Mouse (Mus musculus): ENCODE data around the gene Oaz1. TPM values are rescaled to one million over a fixed set of nuclear protein-coding genes. Genes with fewer than 3 reads are reported as not detected.

The Oaz1 gene
- polyA plus RNA-seq (2015; fragmentation: Nextera tagmentation; extraction: Ambion mirVana), result 1,173 and 1,183 TPM in 2 replicates

- H3K36me3 ChIP-seq, result peaks cover 26% of the 10 kb centered on the region
- peak within 1 kb of the TSS; percentile 93 for H3K9ac ChIP-seq
- ATAC-seq (ENCODE audit: low read depth), result peak; percentile 97
- peak within 1 kb of the TSS; percentile 100 for H3K4me2 ChIP-seq
- peak within 1 kb of the TSS; percentile 82 for H3K4me3 ChIP-seq
- no peaks in the 10 kb centered on the region for H3K27me3 ChIP-seq
- H3K27ac ChIP-seq (replicated peaks), result peak within 1 kb of the TSS; percentile 94
- under 1% methylated on average over 74 of the region's 82 CpGs for WGBS
- H3K9me3 ChIP-seq, result no peaks in the 10 kb centered on the region
- H3K4me1 ChIP-seq (replicated peaks), result peaks cover 31% of the 10 kb centered on the region
Measured at GRCm38 (mm10) chr10:80826151-80827062, at the start of gene Oaz1. Gene Oaz1 (plus strand): TSS chr10:80826656.

- Histone ChIP-seq H3K4me3 (no peak overlapping the region), H3K27me3 (no peaks in the 10 kb centered on the region), H3K9ac (no peak overlapping the region), H3K36me3 (peaks cover 98% of the 10 kb centered on the region), H3K9me3 (no peaks in the 10 kb centered on the region), H3K4me2 (no peak overlapping the region), H3K4me1 (replicated peaks) (no peaks in the 10 kb centered on the region), H3K27ac (replicated peaks) (no peak overlapping the region)
- no peak for ATAC-seq (ENCODE audit: low read depth)
- 92% methylated on average over 5 of the region's 5 CpGs for WGBS
Measured at GRCm38 (mm10) chr10:80777123-80777522, 49.3 kb upstream of the Oaz1 start.

DNA sequence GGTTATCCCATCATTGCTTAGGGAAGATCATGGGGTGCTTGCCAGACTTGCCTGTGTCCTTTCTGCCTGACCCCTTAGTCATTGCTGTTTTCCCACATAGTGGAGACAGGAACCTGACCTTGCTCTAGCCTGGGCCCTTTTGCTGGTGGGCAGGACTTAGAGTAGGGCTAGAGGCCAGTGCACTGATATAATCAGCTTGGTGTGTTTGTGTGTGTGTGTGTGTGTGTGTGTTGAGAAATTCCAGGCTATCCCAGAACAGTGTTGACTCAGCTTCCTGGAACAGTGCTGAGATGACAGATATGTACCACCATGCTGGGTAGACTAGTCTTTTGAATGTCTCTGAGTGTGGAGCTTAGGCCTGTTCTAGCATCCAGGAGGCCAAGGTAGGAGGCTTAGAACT, 46.9 kb upstream of the Oaz1 start:
- Histone ChIP-seq H3K9ac (no peak overlapping the region), H3K4me1 (replicated peaks) (no peaks in the 10 kb centered on the region)

DNA sequence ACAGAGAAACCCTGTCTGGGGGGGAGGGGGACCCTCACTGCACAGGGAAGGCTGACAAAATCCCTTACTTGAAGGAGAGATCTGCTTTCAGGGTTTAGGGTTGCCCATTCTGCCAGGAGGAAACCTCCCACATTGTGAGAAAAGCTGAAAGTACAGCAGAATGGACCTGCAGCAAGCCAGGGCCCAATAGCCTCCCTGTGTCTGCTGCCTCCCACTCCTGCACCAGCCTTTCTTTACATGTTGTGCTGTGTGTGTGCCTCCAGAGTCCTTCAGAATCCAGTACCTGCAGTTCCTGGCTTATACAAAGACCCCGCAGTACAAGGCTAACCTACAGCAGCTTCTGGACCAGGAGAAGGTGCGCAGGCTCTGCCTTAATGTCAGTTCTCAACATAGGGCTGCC, 42.2 kb upstream of the Oaz1 start:
- peaks cover 100% of the 10 kb centered on the region for H3K36me3 ChIP-seq
- H3K4me3 ChIP-seq, result no peak overlapping the region
- H3K4me1 ChIP-seq (replicated peaks), result no peaks in the 10 kb centered on the region
- H3K9ac ChIP-seq, result no peak overlapping the region
- 98% methylated on average over 2 of the region's 2 CpGs for WGBS
- ATAC-seq (ENCODE audit: low read depth), result no peak
- no peak overlapping the region for H3K27ac ChIP-seq (replicated peaks)
- no peak overlapping the region for H3K4me2 ChIP-seq
- H3K27me3 ChIP-seq, result no peaks in the 10 kb centered on the region
- no peaks in the 10 kb centered on the region for H3K9me3 ChIP-seq

More for the DNA sequence above, 46.9 kb upstream of the Oaz1 start:
- peaks cover 98% of the 10 kb centered on the region for H3K36me3 ChIP-seq
- ATAC-seq (ENCODE audit: low read depth), result no peak
- H3K4me2 ChIP-seq, result no peak overlapping the region
- no peak overlapping the region for H3K27ac ChIP-seq (replicated peaks)
- no peak overlapping the region for H3K4me3 ChIP-seq
- H3K9me3 ChIP-seq, result no peaks in the 10 kb centered on the region
- no peaks in the 10 kb centered on the region for H3K27me3 ChIP-seq

DNA sequence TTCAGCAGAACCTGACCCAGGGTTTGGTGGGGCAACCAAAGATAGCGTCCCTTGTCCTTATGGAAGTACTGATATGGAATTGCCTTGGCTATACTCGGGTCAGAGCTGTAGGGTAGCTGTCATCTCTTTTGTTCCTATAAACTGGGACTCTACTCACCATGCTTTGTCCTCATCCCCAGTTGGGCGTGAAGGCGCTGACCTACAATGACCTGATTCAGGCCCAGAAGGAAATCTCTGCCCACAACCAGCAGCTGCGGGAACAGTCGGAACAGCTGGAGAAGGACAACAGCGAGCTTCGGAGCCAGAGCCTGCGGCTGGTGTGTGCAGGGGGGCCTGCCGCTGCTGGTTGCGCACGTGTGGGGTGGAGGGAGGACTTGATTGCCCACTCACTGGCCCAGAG, 41.6 kb upstream of the Oaz1 start:
- Histone ChIP-seq H3K36me3 (peaks cover 98% of the 10 kb centered on the region), H3K4me1 (replicated peaks) (no peaks in the 10 kb centered on the region), H3K27me3 (no peaks in the 10 kb centered on the region), H3K9ac (no peak overlapping the region), H3K27ac (replicated peaks) (no peak overlapping the region), H3K4me2 (no peak overlapping the region), H3K9me3 (no peaks in the 10 kb centered on the region), H3K4me3 (no peak overlapping the region)
- ATAC-seq (ENCODE audit: low read depth), result no peak
- WGBS, result 77% methylated on average over 12 of the region's 12 CpGs

DNA sequence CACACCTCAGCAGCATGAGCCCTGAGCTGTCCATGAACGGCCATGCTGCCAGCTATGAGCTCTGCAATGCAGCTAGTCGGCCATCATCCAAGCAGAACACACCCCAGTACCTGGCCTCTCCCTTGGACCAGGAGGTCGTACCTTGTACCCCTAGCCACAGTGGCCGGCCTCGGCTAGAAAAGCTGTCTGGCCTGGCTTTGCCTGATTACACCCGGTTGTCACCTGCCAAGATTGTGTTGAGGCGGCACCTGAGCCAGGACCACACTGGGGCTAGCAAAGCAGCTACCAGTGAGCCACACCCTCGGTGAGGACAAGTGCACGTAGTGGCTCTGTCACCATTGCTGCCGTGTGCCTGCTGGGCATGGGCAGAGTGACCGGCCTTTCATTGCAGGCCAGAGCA, 40.5 kb upstream of the Oaz1 start:
- WGBS, result 94% methylated on average over 11 of the region's 11 CpGs
- Histone ChIP-seq H3K27ac (replicated peaks) (no peak overlapping the region), H3K27me3 (no peaks in the 10 kb centered on the region), H3K9me3 (no peaks in the 10 kb centered on the region), H3K4me3 (no peak overlapping the region), H3K4me2 (no peak overlapping the region), H3K9ac (no peak overlapping the region), H3K36me3 (peaks cover 98% of the 10 kb centered on the region), H3K4me1 (replicated peaks) (no peaks in the 10 kb centered on the region)
- no peak for ATAC-seq (ENCODE audit: low read depth)

DNA sequence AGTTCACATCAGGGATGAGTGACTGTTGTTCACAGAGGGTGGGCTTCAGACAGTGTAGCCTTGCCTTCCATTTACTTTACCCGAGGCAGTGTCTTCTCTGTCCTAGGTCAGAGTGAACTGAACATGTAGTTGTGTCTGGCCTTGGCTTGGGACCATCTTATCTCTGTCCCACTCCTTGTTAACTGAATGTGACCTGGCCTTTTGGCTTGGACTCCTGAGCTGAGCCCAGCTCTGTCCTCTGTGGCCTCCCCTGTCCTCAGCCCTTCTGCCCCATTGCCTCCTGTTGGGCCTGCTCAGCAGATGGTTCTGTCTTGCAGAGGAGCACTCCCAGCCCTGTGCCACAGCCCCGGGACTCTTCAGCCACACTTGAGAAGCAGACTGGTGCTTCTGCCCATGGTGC, 38.9 kb upstream of the Oaz1 start:
- no peak for ATAC-seq (ENCODE audit: low read depth)
- H3K9me3 ChIP-seq, result no peaks in the 10 kb centered on the region
- H3K9ac ChIP-seq, result no peak overlapping the region
- no peaks in the 10 kb centered on the region for H3K4me1 ChIP-seq (replicated peaks)
- 85% methylated on average over 2 of the region's 2 CpGs for WGBS
- H3K27me3 ChIP-seq, result no peaks in the 10 kb centered on the region
- peaks cover 98% of the 10 kb centered on the region for H3K36me3 ChIP-seq
- H3K4me3 ChIP-seq, result no peak overlapping the region
- no peak overlapping the region for H3K4me2 ChIP-seq
- H3K27ac ChIP-seq (replicated peaks), result no peak overlapping the region

- ATAC-seq (ENCODE audit: low read depth), result no peak
- 94% methylated on average over 19 of the region's 19 CpGs for WGBS
- H3K9me3 ChIP-seq, result no peaks in the 10 kb centered on the region
- H3K4me3 ChIP-seq, result no peak overlapping the region
- H3K4me2 ChIP-seq, result no peak overlapping the region
- H3K9ac ChIP-seq, result no peak overlapping the region
- H3K27me3 ChIP-seq, result no peaks in the 10 kb centered on the region
- peaks cover 98% of the 10 kb centered on the region for H3K36me3 ChIP-seq
- H3K27ac ChIP-seq (replicated peaks), result no peak overlapping the region
- H3K4me1 ChIP-seq (replicated peaks), result peaks cover 6% of the 10 kb centered on the region
Measured at GRCm38 (mm10) chr10:80790761-80791404, 35.6 kb upstream of the Oaz1 start.

GRCm38 (mm10) chr10:80791476-80792174, 34.8 kb upstream of the Oaz1 start:
- Histone ChIP-seq H3K9me3 (no peaks in the 10 kb centered on the region), H3K27me3 (no peaks in the 10 kb centered on the region), H3K4me2 (no peak overlapping the region), H3K27ac (replicated peaks) (no peak overlapping the region), H3K36me3 (peaks cover 98% of the 10 kb centered on the region), H3K4me1 (replicated peaks) (peaks cover 14% of the 10 kb centered on the region), H3K4me3 (no peak overlapping the region), H3K9ac (no peak overlapping the region)
- 83% methylated on average over 33 of the region's 33 CpGs for WGBS
- ATAC-seq (ENCODE audit: low read depth), result no peak

- Histone ChIP-seq H3K27me3 (no peaks in the 10 kb centered on the region), H3K36me3 (peaks cover 92% of the 10 kb centered on the region), H3K9me3 (no peaks in the 10 kb centered on the region), H3K9ac (no peak overlapping the region; the same call in 1 of the 2 replicates), H3K27ac (replicated peaks) (no peak overlapping the region), H3K4me3 (no peak overlapping the region), H3K4me2 (no peak overlapping the region), H3K4me1 (replicated peaks) (peaks cover 21% of the 10 kb centered on the region)
- ATAC-seq (ENCODE audit: low read depth), result no peak
- WGBS, result 75% methylated on average over 41 of the region's 41 CpGs
Measured at GRCm38 (mm10) chr10:80792175-80793032, 34.1 kb upstream of the Oaz1 start.

- H3K4me1 ChIP-seq (replicated peaks), result peaks cover 22% of the 10 kb centered on the region
- H3K36me3 ChIP-seq, result peaks cover 84% of the 10 kb centered on the region
- H3K27me3 ChIP-seq, result no peaks in the 10 kb centered on the region
- H3K9me3 ChIP-seq, result no peaks in the 10 kb centered on the region
- no peak overlapping the region for H3K4me3 ChIP-seq
- no peak overlapping the region for H3K4me2 ChIP-seq
- no peak for ATAC-seq (ENCODE audit: low read depth)
- WGBS, result 88% methylated on average over 13 of the region's 13 CpGs
- no peak overlapping the region for H3K9ac ChIP-seq
- H3K27ac ChIP-seq (replicated peaks), result no peak overlapping the region
Measured at GRCm38 (mm10) chr10:80793033-80793784, 33.2 kb upstream of the Oaz1 start.

Measured in neural tube, embryonic 13.5 days (tissue).